Mouse (Mus musculus) T-helper 2 cell (primary cell): ENCODE measurements around the gene Pcsk7.

ENCODE experiments used
- in situ Hi-C: fragments of 300-600 bp; cut with MboI, MseI; formaldehyde crosslinking; loops from one replicate; pipeline ENCODE4 v1.15.1; 2025; ENCODE audit warnings: high pct_unique_total_duplicates

Pcsk7 gene

DNA sequence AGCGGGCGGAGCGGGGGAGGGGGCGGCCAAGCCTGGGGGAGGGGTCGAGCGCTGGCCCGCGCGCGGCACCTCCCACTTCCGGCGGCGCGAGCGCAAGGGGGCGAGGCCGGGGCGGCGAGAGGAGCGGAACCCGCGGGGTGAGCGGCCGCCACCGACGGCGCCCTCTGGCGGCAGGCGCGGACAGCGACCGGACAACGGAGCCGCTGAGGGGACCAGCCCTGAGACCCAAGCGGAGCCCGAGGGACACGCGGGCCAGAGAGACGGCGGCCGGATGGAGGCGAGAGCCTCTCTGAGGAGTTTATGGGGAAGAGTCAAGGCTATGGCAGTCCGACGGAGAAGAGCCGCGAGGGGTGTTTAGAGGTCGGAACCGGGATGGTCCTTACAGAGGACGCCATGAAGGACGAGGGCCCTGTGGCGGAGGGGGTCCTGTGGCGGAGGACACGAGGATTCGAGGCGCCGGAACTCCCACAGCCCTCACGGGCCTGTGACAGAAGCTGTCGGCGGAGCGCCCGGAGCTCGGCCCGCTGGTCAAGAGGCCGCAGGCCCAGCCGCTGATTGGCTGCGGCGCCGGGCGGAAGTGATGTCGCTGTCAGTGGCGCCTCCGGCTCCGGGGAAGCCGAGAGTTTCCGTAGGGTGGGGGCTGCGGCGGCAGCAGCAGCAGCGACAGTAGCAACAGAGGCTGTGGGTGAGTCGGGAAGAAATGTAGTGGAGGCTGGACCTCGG is at the start of gene Pcsk7, which contains the start of gene Rnf214:
TSS of gene Pcsk7 (plus strand) at position 143 of the 723 bp plus-strand sequence.
TSS of gene Rnf214 (minus strand) at position 557 of the 723 bp plus-strand sequence.
- in situ Hi-C loops, result no loop called here

DNA sequence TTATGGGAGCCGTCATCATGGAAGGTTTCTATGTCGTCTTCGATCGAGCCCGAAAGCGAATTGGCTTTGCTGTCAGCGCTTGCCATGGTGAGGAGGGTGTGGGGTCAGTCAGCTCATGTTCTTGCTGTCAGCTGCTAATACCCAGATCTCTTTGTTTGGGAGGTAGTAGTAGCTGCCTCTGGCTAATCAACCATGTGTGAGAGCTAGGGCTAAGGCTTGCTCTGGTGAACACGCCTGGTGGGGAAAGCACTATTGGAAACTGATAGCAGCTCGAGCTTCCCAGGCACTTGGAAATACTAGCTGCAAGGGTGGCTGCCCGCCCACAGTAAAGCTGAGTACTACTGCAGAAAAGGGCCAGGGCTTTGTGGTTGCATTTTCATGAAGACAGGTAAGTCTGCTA is 46.9 kb upstream of the Pcsk7 start:
- in situ Hi-C loops, result no loop called here

DNA sequence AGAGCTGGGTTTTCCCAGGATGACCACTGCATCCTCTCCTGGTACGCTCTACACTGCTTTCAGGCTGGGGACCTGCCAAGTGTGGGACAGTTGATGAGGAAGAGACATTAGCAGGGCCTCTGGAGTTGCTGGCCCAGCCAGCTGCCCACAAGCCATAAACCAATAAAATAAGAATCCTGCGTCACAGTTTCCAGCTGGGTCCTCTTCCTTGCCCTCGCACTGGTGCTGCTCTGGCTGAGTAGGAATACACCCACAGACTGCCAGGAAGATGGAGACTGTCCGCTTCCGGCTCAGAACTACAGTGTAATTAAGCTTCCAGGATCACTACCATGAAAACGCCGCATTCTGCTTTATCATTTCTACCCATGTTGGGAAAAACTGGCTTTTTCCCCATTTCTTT is 44.5 kb upstream of the Pcsk7 start:
- in situ Hi-C loops, result no loop called here

DNA sequence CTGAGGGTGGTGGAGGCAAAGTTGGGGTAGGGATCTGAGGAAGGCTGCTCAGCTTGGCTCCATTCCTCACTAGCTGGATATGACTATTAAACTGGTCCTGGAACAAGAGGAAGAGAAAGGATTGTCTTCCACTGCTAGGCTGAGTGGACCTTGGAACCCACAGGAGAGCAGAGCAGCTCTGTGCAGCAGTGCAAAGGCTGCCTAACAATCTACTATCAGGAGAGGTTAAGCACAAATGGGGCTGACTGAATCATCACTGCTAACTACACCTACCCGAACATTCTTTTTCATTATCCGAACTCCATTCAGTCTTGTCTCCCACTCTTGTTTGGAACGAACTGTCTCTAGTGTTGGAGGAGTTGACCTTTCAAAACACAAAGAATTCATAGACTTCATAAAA is 37.1 kb upstream of the Pcsk7 start:
- in situ Hi-C loops, result no loop called here

DNA sequence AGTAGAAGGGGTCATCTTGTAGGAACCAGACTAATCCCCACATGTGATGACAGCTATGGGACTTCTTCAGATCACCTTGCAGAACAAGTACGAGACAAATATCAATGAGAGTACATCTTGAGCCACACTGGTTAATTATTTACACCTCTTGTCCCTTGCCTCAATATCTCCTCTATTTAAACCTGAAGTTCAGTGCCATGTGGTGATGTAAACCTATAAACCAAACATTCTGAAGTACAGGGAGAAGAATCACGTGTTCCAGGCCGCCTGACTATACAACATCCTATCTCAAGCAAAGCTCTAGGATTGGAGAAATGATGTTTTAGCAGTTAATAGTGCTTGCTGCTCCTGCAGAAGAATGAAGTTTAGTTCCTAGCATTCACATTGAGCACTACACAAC is 36.0 kb upstream of the Pcsk7 start:
- in situ Hi-C loops, result no loop called here

DNA sequence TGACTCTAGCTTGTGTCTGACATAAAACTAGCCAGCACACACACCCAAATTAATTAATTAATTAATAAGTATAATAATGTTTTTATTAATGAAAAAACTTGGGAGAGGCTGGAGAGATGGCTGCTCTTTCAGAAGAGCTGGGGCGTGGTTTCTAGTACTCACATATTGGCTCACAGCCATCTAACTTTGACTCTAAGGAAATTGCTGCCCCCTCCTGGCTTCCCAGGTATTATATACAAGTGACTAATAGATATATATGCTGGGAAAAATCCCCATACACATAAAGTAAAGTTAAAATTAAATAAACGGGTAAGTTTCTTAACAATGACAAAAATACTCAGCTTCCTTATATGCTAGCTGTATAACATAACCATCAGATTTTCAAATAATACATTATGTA is 28.4 kb upstream of the Pcsk7 start:
- in situ Hi-C loops, result no loop called here

DNA sequence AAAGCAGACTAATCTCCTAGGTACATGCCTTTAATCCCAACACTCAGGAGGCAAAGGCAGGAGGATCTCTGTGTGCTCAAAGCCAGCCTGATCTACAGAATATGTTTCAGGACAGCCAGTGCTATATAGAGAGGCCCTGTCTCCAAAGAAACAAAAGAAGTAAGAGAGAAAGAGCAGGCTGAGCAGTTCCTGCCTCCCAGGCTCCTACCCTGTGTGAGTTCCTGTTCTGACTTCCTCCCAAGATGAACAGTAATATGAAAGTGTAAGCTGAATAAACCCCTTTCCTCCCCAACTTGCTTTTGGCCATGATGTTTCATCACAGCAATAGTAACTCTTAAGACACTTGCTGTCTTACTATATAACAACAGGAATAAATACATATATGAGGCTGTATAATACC is 12.6 kb upstream of the Pcsk7 start:
- in situ Hi-C loops, result no loop called here

DNA sequence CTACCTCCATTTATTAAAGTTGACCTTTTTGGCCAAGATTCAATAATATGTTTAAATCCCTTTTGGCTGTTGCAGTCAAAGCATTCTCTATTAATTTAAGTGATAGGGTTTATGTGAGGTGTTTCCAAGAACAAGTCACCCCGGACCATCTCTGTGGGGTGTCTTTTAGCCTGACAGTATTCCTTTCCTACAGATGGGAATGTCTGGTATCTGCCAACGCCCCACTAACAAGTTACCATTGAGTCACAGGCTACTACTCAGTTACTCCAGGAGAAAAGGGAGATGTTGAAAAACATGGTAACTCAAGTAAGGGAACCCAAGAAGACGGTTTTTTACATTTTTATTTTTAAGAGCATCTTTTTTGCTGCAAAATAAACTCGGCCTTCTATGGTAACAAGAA is 1.1 kb upstream of the Pcsk7 start:
- in situ Hi-C loops, result no loop called here

DNA sequence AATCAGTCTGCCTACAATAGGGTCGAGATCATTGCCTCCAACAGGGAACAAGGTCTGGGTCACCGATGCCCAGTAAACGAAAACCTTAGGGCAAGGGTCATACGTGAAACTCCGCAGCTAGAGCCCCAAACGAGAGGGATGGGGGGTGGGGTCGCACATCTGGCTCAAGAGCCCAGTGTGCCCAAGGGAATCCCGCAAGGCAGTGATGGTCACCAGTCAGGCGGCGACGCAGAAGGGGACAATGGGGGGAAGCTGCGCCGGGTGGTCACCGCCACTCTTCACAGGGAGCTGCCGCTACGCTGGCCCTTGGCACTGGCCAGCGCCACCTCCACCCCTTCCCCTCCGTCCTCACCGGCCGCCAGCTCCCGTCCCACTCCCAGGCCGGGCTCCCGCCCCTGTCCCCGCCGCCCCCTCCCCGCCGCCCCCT is 473 bp upstream of the Pcsk7 start:
- in situ Hi-C loops, result no loop called here

DNA sequence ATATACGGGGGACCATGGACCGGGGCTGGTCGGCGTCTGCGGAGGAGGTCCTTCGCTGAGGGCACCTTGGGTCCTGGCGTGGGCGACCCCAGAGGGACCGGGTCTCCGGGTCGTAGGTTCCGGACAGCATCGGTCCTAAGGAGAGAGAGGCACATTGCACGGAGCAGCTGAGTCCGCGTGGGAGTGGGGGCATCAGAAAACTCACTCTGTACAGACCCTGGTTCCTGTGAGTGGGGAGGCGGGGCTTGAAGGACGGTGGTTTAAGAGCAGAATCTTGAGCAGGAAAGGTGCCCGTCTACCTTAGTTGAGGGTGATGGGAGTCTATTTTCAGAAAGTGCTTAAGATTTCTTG is 756 bp downstream of the Pcsk7 start:
- in situ Hi-C loops, result no loop called here

DNA sequence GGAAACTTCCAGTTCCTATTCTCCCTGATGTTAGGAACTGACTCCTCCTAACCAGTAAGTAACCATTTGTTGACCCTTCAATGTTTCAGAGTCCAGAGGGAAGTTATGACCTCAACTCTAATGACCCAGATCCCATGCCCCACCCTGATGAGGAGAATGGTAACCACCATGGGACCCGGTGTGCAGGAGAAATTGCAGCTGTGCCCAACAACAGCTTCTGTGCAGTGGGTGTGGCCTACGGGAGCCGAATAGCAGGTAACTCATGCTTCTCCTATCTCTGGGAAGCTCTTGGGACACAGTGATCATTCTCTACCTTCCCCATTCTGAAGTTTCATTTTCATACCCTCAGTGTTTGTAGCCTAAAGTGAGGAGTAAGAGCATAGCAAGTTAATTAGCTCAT is 4.7 kb downstream of the Pcsk7 start:
- in situ Hi-C loops, result loop anchor here (5.0 kb wide), 1 partner anchor 36 kb away; no protein-coding TSS in a partner anchor

DNA sequence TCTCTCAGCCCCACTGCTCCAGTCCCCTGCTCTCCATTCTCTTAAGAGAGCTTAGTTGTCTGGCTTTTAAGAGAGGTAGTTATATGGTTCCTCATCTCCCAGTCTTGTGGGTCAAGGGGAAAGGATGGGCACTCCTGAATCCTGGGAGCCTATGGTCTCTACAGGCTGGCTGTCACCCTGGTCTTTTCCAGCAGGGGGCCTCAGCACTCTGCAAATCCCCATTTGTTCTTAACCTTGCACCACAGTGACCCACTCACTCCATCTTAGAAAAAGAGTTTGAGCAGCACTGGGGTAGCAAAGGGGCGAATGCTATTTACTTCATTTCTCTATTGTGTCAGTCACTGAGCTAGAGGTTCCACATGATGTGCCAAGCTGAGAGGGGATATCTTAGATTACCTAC is 5.4 kb downstream of the Pcsk7 start:
- in situ Hi-C loops, result loop anchor here (5.0 kb wide), 1 partner anchor 36 kb away; no protein-coding TSS in a partner anchor

DNA sequence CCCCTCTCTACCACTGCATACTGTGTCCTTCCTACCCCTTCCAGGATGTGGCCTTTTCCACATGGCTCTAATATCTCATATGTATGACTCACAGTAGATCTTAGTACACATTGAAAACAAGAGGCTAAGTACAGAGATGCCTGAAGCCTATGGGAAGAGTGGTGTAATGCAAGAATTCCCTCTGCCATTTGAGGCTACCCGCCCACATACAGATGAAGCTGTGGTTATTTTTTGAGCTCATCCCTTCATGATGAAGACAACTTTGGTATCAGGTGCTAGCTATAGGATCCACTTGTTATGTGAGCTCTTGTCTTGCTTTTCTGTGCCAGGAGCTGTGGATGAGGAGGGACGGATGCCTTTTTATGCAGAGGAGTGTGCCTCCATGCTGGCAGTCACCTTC is 9.4 kb downstream of the Pcsk7 start:
- in situ Hi-C loops, result no loop called here

DNA sequence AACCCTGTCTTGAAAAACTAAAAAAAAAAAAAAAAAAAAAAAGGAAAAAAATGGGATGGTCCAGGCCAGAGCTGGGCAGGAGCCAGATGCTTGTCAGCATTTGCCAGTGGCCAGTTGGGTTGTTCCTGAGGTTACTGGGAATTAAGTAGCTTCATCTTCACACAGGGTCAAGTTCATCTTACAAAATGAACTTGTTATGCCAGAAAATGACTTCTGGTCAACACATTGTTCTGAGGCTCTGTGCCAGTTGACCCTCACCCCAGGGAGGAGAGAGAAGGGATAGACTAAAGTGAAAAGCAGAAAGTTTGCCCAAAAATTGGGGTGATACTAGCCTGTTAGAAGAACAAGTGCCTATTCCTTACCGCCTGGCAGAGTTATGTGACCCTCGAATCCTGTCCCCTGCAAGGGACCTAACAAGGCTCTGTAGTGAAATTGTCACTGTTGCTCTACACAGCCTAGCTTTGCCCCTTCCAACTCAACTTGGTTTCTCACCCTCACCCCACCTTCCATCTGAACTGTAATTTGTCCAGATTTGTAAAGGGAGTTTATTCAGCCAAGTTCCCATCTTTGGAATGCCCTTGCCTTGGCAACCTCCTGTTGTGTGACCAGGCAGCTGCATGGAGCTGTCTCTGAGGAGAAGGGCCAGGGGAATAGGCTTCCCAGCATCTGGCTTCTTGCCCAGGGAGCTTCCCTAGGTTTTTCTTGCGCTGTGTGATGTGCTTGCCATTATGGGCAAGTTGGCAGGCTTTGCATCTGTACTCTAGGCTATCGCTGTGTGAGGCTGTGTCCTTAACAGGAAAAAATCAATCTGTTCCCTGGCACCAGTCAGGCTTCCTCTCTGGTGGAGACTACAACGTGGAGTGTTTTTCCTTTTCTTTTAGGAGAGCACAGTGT is 11.0 kb downstream of the Pcsk7 start:
- in situ Hi-C loops, result no loop called here

DNA sequence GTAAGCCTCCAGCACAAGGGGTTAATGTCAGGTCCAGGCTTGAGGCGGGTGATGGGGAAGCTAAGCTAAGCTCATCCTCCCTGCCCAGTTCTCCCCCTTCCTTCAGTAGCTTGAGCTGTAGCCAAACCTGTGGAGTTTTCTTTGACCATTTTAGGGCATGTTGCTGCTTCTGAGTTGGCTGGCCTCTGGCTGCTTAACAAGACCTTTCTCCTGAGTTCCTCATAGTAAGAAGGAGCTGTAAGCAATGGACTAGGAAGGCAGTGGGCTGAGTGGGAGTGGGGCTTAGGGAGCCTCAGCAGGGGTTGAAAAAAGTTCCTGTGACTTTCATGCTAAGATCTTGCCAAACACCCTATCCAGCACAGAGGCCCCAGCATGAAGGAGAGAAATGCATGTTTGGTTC is 13.6 kb downstream of the Pcsk7 start:
- in situ Hi-C loops, result no loop called here

DNA sequence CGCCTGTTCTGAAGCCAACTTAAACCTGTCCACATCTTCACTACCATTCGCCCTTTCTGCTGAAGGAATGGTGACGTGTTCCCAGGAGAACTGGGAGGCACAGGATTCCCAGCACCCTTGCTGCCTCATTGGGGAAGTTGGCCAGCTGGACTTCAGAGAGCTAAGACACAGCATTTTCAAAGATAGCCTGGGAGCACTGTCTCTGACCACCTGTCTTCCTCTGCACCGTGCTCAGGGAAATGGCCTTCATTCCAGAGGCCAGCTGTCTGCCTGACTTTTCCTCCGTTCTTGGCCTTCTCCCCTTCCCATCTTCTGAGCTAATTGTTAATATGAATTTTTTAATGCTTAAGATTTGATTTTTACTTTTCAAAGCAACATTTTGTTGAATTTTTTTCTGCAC is 23.0 kb downstream of the Pcsk7 start:
- in situ Hi-C loops, result no loop called here

DNA sequence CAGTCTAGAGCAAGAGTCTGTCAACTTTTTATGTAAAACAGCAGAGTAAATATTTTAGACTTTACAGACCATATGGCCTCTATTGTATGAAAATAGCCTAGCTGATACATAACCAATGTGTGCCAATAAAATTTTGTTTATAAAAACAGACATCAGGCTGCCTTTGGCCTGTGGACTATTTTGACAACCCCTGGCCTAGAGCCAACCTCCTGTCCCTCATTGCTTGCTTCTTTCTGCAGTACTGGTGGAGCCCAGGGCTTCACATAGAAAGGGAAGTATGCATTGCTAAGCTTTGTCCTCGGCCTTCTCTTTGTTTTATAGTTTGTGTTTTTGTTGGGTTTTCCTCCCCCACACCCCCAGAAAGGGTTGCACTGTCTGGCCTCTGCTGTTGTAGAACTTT is 25.7 kb downstream of the Pcsk7 start:
- in situ Hi-C loops, result loop anchor here (10.0 kb wide), 1 partner anchor 107 kb away; the partner anchor contains the start of gene Cep164

DNA sequence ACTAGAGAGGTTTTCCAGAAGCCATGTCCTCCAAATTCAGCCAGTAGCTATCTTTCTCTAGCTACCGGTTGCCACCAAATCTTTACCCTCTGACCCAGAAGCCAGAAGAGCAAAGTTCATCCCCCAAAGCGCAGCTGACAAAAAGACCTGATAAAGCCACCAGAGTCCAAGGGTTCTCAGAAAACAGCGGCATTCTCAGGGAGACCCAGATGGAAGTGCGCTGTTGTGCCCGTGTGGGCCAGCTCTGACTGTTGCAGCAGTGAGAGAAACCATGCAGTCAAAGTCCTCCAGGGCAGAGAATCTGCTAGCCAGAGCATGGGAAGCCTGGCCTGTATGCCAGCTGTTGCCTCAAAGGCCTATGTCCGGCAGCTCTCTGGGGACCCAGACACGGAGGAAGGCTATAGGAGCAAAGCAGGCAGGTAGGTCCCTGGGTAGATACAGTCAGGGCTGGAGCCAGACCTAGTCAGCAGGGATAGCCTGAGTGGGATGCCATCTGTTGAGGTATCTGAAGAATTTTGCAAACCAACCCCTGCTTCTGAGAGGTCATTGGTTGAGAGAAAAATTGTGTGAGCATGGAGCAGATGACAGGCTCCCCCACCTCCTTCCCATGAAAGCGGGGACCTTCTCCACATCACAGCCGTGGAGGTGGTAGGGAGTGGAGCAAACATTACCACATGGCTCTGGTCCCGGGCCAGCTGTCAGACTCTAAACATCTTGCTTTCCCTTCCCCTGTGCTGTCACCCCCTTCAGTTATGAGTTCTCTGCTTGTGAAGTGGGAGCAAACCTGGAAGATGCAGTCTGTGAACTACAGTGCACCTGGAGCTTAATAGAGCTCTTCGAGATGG is 26.5 kb downstream of the Pcsk7 start:
- in situ Hi-C loops, result loop anchor here (10.0 kb wide), 1 partner anchor 108 kb away; the partner anchor contains the start of gene Cep164

DNA sequence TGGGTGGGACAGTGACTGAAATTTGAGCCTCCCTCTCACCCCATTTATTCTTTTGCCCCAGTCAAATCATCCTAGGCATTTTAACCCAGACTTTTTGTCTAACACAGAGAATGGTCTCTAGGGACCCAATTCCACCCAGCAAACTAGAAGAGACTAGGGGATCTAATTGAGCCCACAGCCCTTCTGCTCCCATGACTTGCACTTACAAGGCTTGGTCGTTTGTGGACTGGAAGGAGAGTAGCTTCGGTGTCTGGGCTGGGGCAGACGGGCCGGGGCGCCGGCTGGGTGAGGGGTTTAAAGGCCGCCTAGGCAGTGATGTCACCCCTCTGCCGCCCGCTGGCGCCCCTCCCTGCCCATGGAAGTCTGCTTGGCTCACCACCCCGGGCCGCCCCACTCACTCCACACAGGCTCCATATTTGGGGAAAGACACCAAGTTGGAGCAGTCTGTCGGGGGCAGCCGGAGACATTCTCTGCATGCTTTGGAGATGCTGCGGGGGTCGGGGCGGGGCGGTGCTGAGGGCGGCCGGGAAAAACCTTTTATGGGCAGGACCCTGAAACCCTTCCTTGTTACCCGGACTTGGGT is 29.4 kb downstream of the Pcsk7 start, which contains the start of gene Tagln:
TSS of gene Tagln (minus strand) at position 431 of the 583 bp plus-strand sequence.
- in situ Hi-C loops, result loop anchor here (10.0 kb wide), 1 partner anchor 111 kb away; the partner anchor contains the start of gene Cep164

DNA sequence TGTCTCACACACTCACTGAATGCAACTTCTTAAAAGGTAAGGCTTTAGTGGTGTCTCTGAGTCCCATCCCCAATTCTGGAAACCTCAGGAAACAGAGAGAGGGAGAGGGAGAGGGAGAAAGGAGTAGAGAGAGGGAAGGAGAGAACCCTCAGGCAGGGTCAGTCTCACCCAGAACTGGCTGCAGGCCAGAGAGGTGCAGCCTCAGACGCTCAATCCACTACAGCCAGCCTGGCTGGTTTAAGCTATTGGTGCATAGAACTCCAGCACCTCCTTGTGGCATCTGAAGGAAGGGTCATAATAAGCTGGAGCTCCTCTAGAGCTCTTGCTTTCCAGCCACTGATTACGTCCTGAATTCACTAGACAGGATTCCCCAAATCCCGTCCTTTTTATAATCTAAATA is 30.6 kb downstream of the Pcsk7 start:
- in situ Hi-C loops, result loop anchor here (10.0 kb wide), 1 partner anchor 112 kb away; the partner anchor contains the start of gene Cep164

DNA sequence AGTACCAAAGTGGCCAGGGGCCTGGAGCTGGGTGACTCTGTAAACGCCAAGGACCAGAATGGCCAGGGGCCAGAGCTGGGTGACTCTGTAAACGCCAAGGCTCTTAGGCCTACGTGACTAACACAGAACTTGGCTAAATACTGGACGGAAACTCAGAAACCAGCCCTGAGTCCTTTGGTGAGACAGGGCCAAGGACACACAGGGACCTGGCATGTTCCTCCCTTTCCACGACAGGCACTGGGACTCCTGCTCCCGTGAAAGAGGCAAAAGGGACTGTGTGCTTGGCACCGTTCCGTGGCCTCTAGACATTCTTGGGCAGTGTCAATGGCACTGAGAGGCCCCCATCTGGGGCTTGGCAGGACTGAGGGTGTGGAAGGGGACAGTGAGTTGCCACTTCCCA is 31.8 kb downstream of the Pcsk7 start:
- in situ Hi-C loops, result loop anchor here (10.0 kb wide), 1 partner anchor 113 kb away; the partner anchor contains the start of gene Cep164
